15 mouse cellular contexts compared by ENCODE assay signal in genomic region chr17:10161258-10161657, GRCm38 (mm10).
A peak's percentile ranks its signal among the peaks of the same experiment; 100 is the strongest.
DNase-seq lines count a peak whose midpoint lies in the region.
"Had no signal": no experiment of that assay in that cellular context is flagged by ENCODE, and none has a peak within 500 bp of the region (broad histone marks: within the 10 kb centered on the region; RNA-seq: fewer than 3 reads in every experiment).

No protein-coding gene starts in this region.

- DNase-seq in heart, adult 11 months = peak; percentile 90
- no peak for DNase-seq in heart, adult 18-20 months
- peak; percentile 34 for DNase-seq in lung, postnatal 25 days (ENCODE audit: low spot score)
- no peak for DNase-seq in lung, postnatal 10 days
- DNase-seq in urinary bladder, postnatal 36 days (ENCODE audit: low spot score in 2 of 2) = peak; percentile 8 to 27
- DNase-seq in urinary bladder, adult 18-20 months (ENCODE audit: low spot score in 2 of 2) = no peak
- no peak for DNase-seq in cerebellum, postnatal 10 days
- DNase-seq: cerebellum, adult 8-10 months; cerebellum, postnatal 36 days; heart, postnatal 36 days; kidney, adult 2 months; liver; right cerebral cortex, postnatal 4 days; thymus, adult 2 months; thymus, postnatal 36 days had no signal

Comparison
In these comparisons a context has a peak if more than half of its experiments do, and no peak if none do; other contexts are left out.
1. DNase-seq: peak in heart, adult 11 months (single experiment), lung, postnatal 25 days (single experiment) and urinary bladder, postnatal 36 days (2 of 2); none in heart, adult 18-20 months (0 of 2), lung, postnatal 10 days (single experiment), urinary bladder, adult 18-20 months (0 of 2) and cerebellum, postnatal 10 days (0 of 2).